Mouse (Mus musculus): ENCODE results near the gene Bag2. TPM values are rescaled to one million over a fixed set of nuclear protein-coding genes. Genes with fewer than 3 reads are reported as not detected.
A peak's percentile ranks its signal among the peaks of the same experiment; 100 is the strongest.
"Not testable (repeated sequence)": the region's sequence is repeated elsewhere in the genome, so short reads cannot be mapped to it uniquely, and the experiment has no call there.

Gene Bag2
- polyA plus RNA-seq, 1 experiment from 2014 or later = 52.0 TPM

GRCm38 (mm10) chr1:33749109-33749508 is 8.5 kb downstream of the Bag2 start:
- 98% methylated on average over 11 of the region's 11 CpGs for WGBS
- no peak for ATAC-seq (ENCODE audit: low FRiP score, low TSS enrichment)
- H3K4me2 ChIP-seq (replicated peaks; ENCODE audit: low read depth) = no peak overlapping the region

GRCm38 (mm10) chr1:33745901-33746300 is 11.7 kb downstream of the Bag2 start:
- Histone ChIP-seq H3K27me3 (ENCODE audit: control insufficient read depth, insufficient read depth, low read length) (no peaks in the 10 kb centered on the region), H3K9ac (ENCODE audit: low read length) (no peak overlapping the region), H3K4me3 (ENCODE audit: low read depth, low read length) (no peak overlapping the region), H3K36me3 (ENCODE audit: control insufficient read depth, insufficient read depth, low read length) (no peaks in the 10 kb centered on the region), H3K4me2 (replicated peaks; ENCODE audit: low read depth) (no peak overlapping the region), H3K9me3 (ENCODE audit: control insufficient read depth, low read length) (no peaks in the 10 kb centered on the region), H3K27ac (replicated peaks) (no peak overlapping the region), H3K4me1 (replicated peaks; ENCODE audit: control insufficient read depth, insufficient read depth) (no peaks in the 10 kb centered on the region)
- 94% methylated on average over 4 of the region's 4 CpGs for WGBS
- TF ChIP-seq CTCF (IDR thresholded peaks at IDR 0.05; ENCODE audit: low read depth) (no peak), EP300 (optimal IDR thresholded peaks at IDR 0.05) (no peak)
- ATAC-seq (ENCODE audit: low FRiP score, low TSS enrichment) (no peak), DNase-seq (ENCODE audit: low spot score) (no peak)

More at GRCm38 (mm10) chr1:33749109-33749508, 8.5 kb downstream of the Bag2 start:
- no peaks in the 10 kb centered on the region for H3K9me3 ChIP-seq (ENCODE audit: control insufficient read depth, low read length)
- no peak overlapping the region for H3K4me3 ChIP-seq (ENCODE audit: low read depth, low read length)
- TF ChIP-seq CTCF (IDR thresholded peaks at IDR 0.05; ENCODE audit: low read depth) (no peak), EP300 (optimal IDR thresholded peaks at IDR 0.05) (no peak)
- H3K4me1 ChIP-seq (replicated peaks; ENCODE audit: control insufficient read depth, insufficient read depth) = no peaks in the 10 kb centered on the region
- H3K9ac ChIP-seq (ENCODE audit: low read length) = no peak overlapping the region
- H3K36me3 ChIP-seq (ENCODE audit: control insufficient read depth, insufficient read depth, low read length) = no peaks in the 10 kb centered on the region
- H3K27me3 ChIP-seq (ENCODE audit: control insufficient read depth, insufficient read depth, low read length) = no peaks in the 10 kb centered on the region
- no peak overlapping the region for H3K27ac ChIP-seq (replicated peaks)
- DNase-seq (ENCODE audit: low spot score) = no peak

GRCm38 (mm10) chr1:33744815-33745214 is 12.8 kb downstream of the Bag2 start:
- 96% methylated on average over 8 of the region's 9 CpGs for WGBS
- H3K27ac ChIP-seq (replicated peaks); H3K9me3 ChIP-seq (ENCODE audit: control insufficient read depth, low read length); H3K27me3 ChIP-seq (ENCODE audit: control insufficient read depth, insufficient read depth, low read length); H3K9ac ChIP-seq (ENCODE audit: low read length); H3K36me3 ChIP-seq (ENCODE audit: control insufficient read depth, insufficient read depth, low read length); H3K4me3 ChIP-seq (ENCODE audit: low read depth, low read length); H3K4me2 ChIP-seq (replicated peaks; ENCODE audit: low read depth); H3K4me1 ChIP-seq (replicated peaks; ENCODE audit: control insufficient read depth, insufficient read depth); ATAC-seq (ENCODE audit: low FRiP score, low TSS enrichment); DNase-seq (ENCODE audit: low spot score): not testable (repeated sequence)

- Histone ChIP-seq H3K4me1 (replicated peaks; ENCODE audit: control insufficient read depth, insufficient read depth) (no peaks in the 10 kb centered on the region), H3K9me3 (ENCODE audit: control insufficient read depth, low read length) (no peaks in the 10 kb centered on the region), H3K27ac (replicated peaks) (no peak overlapping the region), H3K36me3 (ENCODE audit: control insufficient read depth, insufficient read depth, low read length) (peaks cover 2% of the 10 kb centered on the region), H3K27me3 (ENCODE audit: control insufficient read depth, insufficient read depth, low read length) (no peaks in the 10 kb centered on the region), H3K9ac (ENCODE audit: low read length) (no peak overlapping the region), H3K4me2 (replicated peaks; ENCODE audit: low read depth) (no peak overlapping the region), H3K4me3 (ENCODE audit: low read depth, low read length) (no peak overlapping the region)
- peak; percentile 72 for DNase-seq (ENCODE audit: low spot score)
- ATAC-seq (ENCODE audit: low FRiP score, low TSS enrichment) = peak; percentile 73
- TF ChIP-seq EP300 (optimal IDR thresholded peaks at IDR 0.05) (no peak), CTCF (IDR thresholded peaks at IDR 0.05; ENCODE audit: low read depth) (peak; percentile 86)
- 23% methylated on average over 8 of the region's 8 CpGs for WGBS
Measured at GRCm38 (mm10) chr1:33742903-33743302, 14.7 kb downstream of the Bag2 start.

GRCm38 (mm10) chr1:33739302-33739701 is 18.3 kb downstream of the Bag2 start:
- Histone ChIP-seq H3K4me2 (replicated peaks; ENCODE audit: low read depth) (no peak overlapping the region), H3K27me3 (ENCODE audit: control insufficient read depth, insufficient read depth, low read length) (no peaks in the 10 kb centered on the region), H3K27ac (replicated peaks) (no peak overlapping the region), H3K9me3 (ENCODE audit: control insufficient read depth, low read length) (no peaks in the 10 kb centered on the region), H3K9ac (ENCODE audit: low read length) (no peak overlapping the region), H3K4me3 (ENCODE audit: low read depth, low read length) (no peak overlapping the region), H3K36me3 (ENCODE audit: control insufficient read depth, insufficient read depth, low read length) (peaks cover 7% of the 10 kb centered on the region), H3K4me1 (replicated peaks; ENCODE audit: control insufficient read depth, insufficient read depth) (no peaks in the 10 kb centered on the region)
- no peak for TF ChIP-seq EP300 (optimal IDR thresholded peaks at IDR 0.05)
- peak; percentile 98 for TF ChIP-seq CTCF (IDR thresholded peaks at IDR 0.05; ENCODE audit: low read depth)
- WGBS = 24% methylated on average over 12 of the region's 12 CpGs
- DNase-seq (ENCODE audit: low spot score) (peak; percentile 81), ATAC-seq (ENCODE audit: low FRiP score, low TSS enrichment) (peak; percentile 77)

- TF ChIP-seq EP300 (optimal IDR thresholded peaks at IDR 0.05) = no peak
- TF ChIP-seq CTCF (IDR thresholded peaks at IDR 0.05; ENCODE audit: low read depth) = no peak
- peak; percentile 6; the same call in 1 of the 2 replicates for ATAC-seq (ENCODE audit: low FRiP score, low TSS enrichment)
- Histone ChIP-seq H3K4me1 (replicated peaks; ENCODE audit: control insufficient read depth, insufficient read depth) (no peaks in the 10 kb centered on the region), H3K27ac (replicated peaks) (no peak overlapping the region), H3K27me3 (ENCODE audit: control insufficient read depth, insufficient read depth, low read length) (no peaks in the 10 kb centered on the region), H3K4me2 (replicated peaks; ENCODE audit: low read depth) (no peak overlapping the region), H3K4me3 (ENCODE audit: low read depth, low read length) (no peak overlapping the region), H3K9me3 (ENCODE audit: control insufficient read depth, low read length) (no peaks in the 10 kb centered on the region), H3K36me3 (ENCODE audit: control insufficient read depth, insufficient read depth, low read length) (peaks cover 7% of the 10 kb centered on the region), H3K9ac (ENCODE audit: low read length) (no peak overlapping the region)
- 80% methylated on average over 11 of the region's 11 CpGs for WGBS
- DNase-seq (ENCODE audit: low spot score) = no peak
Measured at GRCm38 (mm10) chr1:33738681-33739278, 18.8 kb downstream of the Bag2 start.
